9 mouse cellular contexts compared by ENCODE assay signal in genomic region chr11:76671871-76672475, GRCm38 (mm10). TPM values are rescaled to one million over a fixed set of nuclear protein-coding genes. Genes with fewer than 3 reads are reported as not detected.
DNase-seq lines count a peak whose midpoint lies in the region; ATAC-seq lines count a peak whose summit lies in the region.
"Had no signal": no experiment of that assay in that cellular context is flagged by ENCODE, and none has a peak within 500 bp of the region (broad histone marks: within the 10 kb centered on the region; RNA-seq: fewer than 3 reads in every experiment).

Bhlha9 (plus strand) TSS chr11:76672470.

- H3K36me3 ChIP-seq in heart, embryonic 15.5 days: no peaks in the 10 kb centered on the region
- H3K36me3 ChIP-seq in forebrain, embryonic 11.5 days (ENCODE audit: control insufficient read depth, insufficient read depth, low read length): no peaks in the 10 kb centered on the region
- no peaks in the 10 kb centered on the region for H3K36me3 ChIP-seq in liver, embryonic 13.5 days

- peak within 1 kb of the TSS; percentile 38 for H3K4me3 ChIP-seq in heart, embryonic 15.5 days
- peak within 1 kb of the TSS; percentile 15 for H3K4me3 ChIP-seq in forebrain, embryonic 11.5 days (ENCODE audit: low read depth, low read length)
- H3K4me3 ChIP-seq in liver, embryonic 13.5 days (replicated peaks): 0 out of 2 replicates have a peak within 1 kb of the TSS, but pooled peaks have one; percentile 2

- no peaks in the 10 kb centered on the region for H3K9me3 ChIP-seq in heart, embryonic 15.5 days (replicated peaks)
- no peaks in the 10 kb centered on the region for H3K9me3 ChIP-seq in forebrain, embryonic 11.5 days (ENCODE audit: control insufficient read depth, low read length)
- H3K9me3 ChIP-seq in liver, embryonic 13.5 days (replicated peaks): no peaks in the 10 kb centered on the region

- peaks cover 10% of the 10 kb centered on the region for H3K4me1 ChIP-seq in heart, embryonic 15.5 days (replicated peaks)
- peaks cover 2% of the 10 kb centered on the region; the same call in 1 of the 2 replicates for H3K4me1 ChIP-seq in forebrain, embryonic 11.5 days (replicated peaks; ENCODE audit: control insufficient read depth, insufficient read depth, low read length)
- H3K4me1 ChIP-seq in liver, embryonic 13.5 days (replicated peaks): peaks cover 2% of the 10 kb centered on the region; the same call in 1 of the 2 replicates

- no peak within 1 kb of the TSS for H3K9ac ChIP-seq in heart, embryonic 15.5 days
- no peak within 1 kb of the TSS for H3K9ac ChIP-seq in forebrain, embryonic 11.5 days (ENCODE audit: low read length)
- no peak within 1 kb of the TSS for H3K9ac ChIP-seq in liver, embryonic 13.5 days

- DNase-seq in heart, adult 9 months (ENCODE audit: low spot score in 2 of 2): no peak
- peak; percentile 91 for DNase-seq in brain, adult 2 months (ENCODE audit: low read depth, low spot score)
- no peak for DNase-seq in forebrain, embryonic 11.5 days (ENCODE audit: low spot score)
- DNase-seq in liver, embryonic 13.5 days: no peak
- DNase-seq in ovary, adult 18-20 months (ENCODE audit: low spot score): no peak
- DNase-seq in gastrocnemius, postnatal 4 days (ENCODE audit: low spot score in 2 of 2): no peak

- H3K27me3 ChIP-seq in heart, embryonic 15.5 days: peaks cover 88% of the 10 kb centered on the region
- peaks cover 54% of the 10 kb centered on the region for H3K27me3 ChIP-seq in forebrain, embryonic 11.5 days (ENCODE audit: control insufficient read depth, insufficient read depth, low read length)
- peaks cover 85% of the 10 kb centered on the region for H3K27me3 ChIP-seq in liver, embryonic 13.5 days

- no peak within 1 kb of the TSS for H3K27ac ChIP-seq in heart, embryonic 15.5 days
- no peak within 1 kb of the TSS for H3K27ac ChIP-seq in forebrain, embryonic 11.5 days (ENCODE audit: low read depth, low read length)
- no peak within 1 kb of the TSS for H3K27ac ChIP-seq in liver, embryonic 13.5 days

- H3K4me2 ChIP-seq in heart, embryonic 15.5 days: peak within 1 kb of the TSS; percentile 61
- peak within 1 kb of the TSS; percentile 51 for H3K4me2 ChIP-seq in forebrain, embryonic 11.5 days (ENCODE audit: low read depth, low read length, severe bottlenecking)
- H3K4me2 ChIP-seq in liver, embryonic 13.5 days: peak within 1 kb of the TSS; percentile 12; the same call in 1 of the 2 replicates

- ATAC-seq in heart, embryonic 15.5 days (replicated peaks; ENCODE audit: insufficient number of reproducible peaks, insufficient read depth, low FRiP score, low read depth): no peak
- ATAC-seq in forebrain, embryonic 11.5 days (replicated peaks; ENCODE audit: low FRiP score): no peak
- no peak for ATAC-seq in liver, embryonic 13.5 days (ENCODE audit: low read depth)
- ATAC-seq in inflammation-experienced regulatory T-cells, adult 6 months: no peak

- 57% methylated on average over 15 of the region's 15 CpGs for WGBS in heart, embryonic 15.5 days
- 56% methylated on average over 15 of the region's 15 CpGs for WGBS in forebrain, embryonic 11.5 days
- 50% methylated on average over 15 of the region's 15 CpGs for WGBS in liver, embryonic 13.5 days (ENCODE audit: insufficient replicate concordance)

RNA-seq across cellular contexts. Expression of gene Bhlha9, which starts in this region (rescaled TPM):
- polyA plus RNA-seq in heart, embryonic 15.5 days (2015; fragmentation: Nextera tagmentation; extraction: Ambion mirVana): 0.10 and 0.34 TPM in 2 replicates
- not detected in 2 replicates for polyA plus RNA-seq in forebrain, embryonic 11.5 days (2014; fragmentation: Nextera tagmentation; extraction: Ambion mirVana)
- polyA plus RNA-seq in liver, embryonic 13.5 days (2015; fragmentation: Nextera tagmentation; extraction: Ambion mirVana): not detected in 2 replicates
- polyA plus RNA-seq in inflammation-experienced regulatory T-cells, adult 6 months (2017; shearing (Covaris generic)): not detected
- not detected for total RNA-seq in gastrocnemius, postnatal 4 days (2021)
- total RNA-seq: liver, adult 2 months had no signal
- polyA plus RNA-seq: liver, adult 2 months had no signal
